Mouse (Mus musculus) mouse embryonic stem cell (cell line): ENCODE results near the gene Cib2.

Experiments used
- in situ Hi-C, 2 experiments: fragments of 300-500 bp; cut with MboI; formaldehyde crosslinking; loops; 1 replicate in 1 of 2; 3 replicates in 1 of 2; pipeline ENCODE4 v1.14.3; 2019 to 2020; ENCODE audit warnings: low sequenced_read_pairs in 2 of 2, low pct_unique_long_range_greater_than_20kb in 1 of 2, mixed read lengths in 1 of 2; ENCODE audit not compliant: unreplicated experiment in 1 of 2

Cib2 gene

GRCm38 (mm10) chr9:54552409-54552808, 7.6 kb downstream of the Cib2 start:
- in situ Hi-C loops: no loop called here

DNA sequence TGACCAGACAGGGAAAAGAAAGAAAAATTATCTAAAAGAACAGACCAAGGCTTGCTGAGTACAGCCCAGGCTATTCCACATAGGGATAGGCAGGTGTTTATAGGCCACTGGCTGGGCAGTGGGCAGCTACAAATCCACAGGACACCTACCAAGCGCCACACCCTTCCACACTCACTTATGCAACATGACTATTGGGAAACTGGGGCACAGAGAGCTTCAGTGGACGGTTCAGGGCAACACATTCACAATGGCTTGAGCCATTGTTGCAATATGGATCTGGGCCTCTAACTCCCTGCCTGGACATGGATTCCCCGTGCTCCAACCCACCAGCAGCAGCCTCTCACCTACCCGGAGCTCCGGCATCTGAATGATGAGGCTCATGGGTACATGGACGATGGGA, 10.6 kb downstream of the Cib2 start:
- in situ Hi-C loops: no loop called here

DNA sequence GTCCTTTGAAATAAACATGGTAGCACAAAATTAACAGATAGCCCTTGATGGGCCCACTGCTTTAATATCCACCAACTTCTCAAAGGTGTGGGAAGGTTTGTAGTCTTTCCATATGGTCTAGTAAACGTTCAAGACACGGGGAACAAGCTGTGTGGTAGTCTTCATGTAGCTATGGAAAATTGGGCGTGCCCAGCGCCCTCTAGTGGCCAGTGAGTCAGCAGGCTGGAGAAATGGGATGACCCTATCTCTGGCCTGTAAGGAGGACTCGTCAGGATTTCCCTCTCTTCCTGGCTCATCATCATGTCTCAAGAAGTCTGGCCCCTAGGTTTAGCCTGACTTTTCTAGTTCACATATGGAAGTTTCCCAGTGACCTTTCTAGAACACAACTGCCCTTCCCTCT, 12.5 kb downstream of the Cib2 start:
- in situ Hi-C loops: no loop called here

- in situ Hi-C loops: no loop called here
Measured at GRCm38 (mm10) chr9:54544954-54545315, 15.1 kb downstream of the Cib2 start.

GRCm38 (mm10) chr9:54544212-54544953, 15.6 kb downstream of the Cib2 start:
- in situ Hi-C loops: no loop called here

DNA sequence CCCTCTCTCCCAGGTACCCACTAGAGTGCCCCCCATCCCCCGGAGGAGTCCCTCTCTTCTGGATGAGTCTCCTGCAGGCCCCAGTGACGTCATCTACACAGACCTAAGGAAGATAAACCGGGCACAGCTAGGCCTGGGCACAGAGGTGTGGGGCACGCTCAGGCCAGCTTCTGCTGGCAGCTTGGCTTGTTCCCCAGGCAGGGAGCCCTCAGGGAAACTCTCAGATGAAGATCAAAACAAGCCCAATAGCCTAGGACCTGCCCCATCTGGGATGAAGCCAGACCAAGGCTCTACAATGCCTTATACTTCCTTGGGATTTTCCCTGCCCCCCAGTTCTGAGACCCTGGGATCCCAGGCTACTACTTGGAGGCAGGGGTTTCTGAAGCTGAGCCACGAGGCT, 19.2 kb downstream of the Cib2 start:
- in situ Hi-C loops: no loop called here

DNA sequence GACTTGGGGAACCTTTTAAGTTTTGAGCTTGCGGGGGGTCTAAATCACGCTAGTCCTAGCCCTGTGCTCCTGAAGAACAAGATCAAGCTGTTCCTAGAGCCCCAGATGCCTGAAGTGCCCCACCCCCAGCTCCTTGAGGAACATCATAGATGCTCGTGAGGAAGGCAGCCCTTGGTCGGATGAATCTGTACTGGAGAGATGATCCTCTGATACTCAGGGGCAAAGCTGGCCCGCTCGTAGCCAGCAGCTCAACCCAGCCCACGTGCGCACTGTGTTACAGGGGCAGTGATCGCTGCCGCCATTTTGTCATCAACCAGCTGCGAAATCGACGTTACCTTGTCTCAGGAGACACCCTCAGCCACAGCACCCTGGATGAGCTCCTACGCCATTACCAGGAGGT, 21.3 kb downstream of the Cib2 start, which contains the start of gene Sh2d7:
Gene Sh2d7, plus strand, starts transcription at position 301 of the 400 bp plus-strand sequence.
- in situ Hi-C loops: no loop called here

GRCm38 (mm10) chr9:54538244-54538643, 21.8 kb downstream of the Cib2 start:
- in situ Hi-C loops: no loop called here

DNA sequence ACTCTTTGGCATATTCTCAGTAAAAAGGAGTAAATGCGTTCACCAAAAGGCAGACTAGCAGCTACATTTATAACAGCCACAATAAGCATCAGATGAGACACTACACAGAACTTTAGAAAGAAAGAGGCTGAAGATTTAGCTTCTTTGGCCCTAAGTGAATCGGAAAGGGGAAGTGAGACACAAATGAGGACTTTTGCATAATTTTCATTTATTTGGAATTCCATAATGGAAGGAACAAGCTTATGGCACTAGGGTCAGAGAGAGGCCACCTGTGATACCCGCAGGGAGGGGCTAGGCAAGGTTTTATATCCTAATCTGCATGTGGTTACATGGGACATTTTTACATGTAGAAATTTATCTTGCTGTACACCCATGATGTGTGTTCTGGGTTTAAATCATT, 22.5 kb downstream of the Cib2 start:
- in situ Hi-C loops: no loop called here

DNA sequence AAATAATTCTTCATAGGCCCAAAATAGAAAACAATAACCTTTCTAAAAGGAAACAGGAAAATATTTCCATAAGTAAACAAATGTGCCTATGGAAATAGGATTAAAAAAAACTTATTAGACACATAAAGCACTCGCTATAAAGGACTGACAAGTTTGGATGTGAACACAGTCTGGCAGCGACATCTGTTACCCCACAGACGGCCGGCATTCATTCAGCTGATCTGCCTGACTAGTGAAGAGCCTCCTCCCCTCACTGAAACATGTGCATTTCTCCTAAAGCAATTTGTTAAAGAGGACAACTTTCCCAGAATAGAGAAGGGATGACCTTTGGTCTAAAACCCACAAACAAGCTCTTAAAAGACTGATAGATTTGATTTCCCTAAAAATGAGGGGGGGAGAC, 23.0 kb downstream of the Cib2 start:
- in situ Hi-C loops: no loop called here

- in situ Hi-C loops: no loop called here
Measured at GRCm38 (mm10) chr9:54536236-54536635, 23.8 kb downstream of the Cib2 start.

GRCm38 (mm10) chr9:54533975-54534374, 26.0 kb downstream of the Cib2 start:
- in situ Hi-C loops: no loop called here

DNA sequence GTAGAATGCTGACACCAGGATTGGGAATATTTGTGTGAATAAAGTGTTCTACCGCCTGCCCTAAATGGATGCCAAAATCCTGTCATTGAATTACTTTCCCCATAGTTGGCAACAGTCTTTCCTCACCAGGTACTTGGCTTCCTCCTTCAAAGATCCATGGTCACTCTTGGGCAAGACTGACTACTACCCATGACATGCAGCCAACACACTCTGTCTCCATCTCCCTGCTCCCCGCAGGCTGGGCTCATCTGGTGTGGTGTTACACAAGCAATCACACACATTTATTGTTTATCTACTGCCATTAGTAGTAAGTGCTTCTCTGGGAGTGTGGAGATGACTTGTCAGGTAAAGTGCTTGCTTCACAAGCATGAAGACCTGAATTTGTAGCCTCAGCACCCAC, 27.1 kb downstream of the Cib2 start:
- in situ Hi-C loops: no loop called here

GRCm38 (mm10) chr9:54531421-54531820, 28.6 kb downstream of the Cib2 start:
- in situ Hi-C loops: no loop called here

DNA sequence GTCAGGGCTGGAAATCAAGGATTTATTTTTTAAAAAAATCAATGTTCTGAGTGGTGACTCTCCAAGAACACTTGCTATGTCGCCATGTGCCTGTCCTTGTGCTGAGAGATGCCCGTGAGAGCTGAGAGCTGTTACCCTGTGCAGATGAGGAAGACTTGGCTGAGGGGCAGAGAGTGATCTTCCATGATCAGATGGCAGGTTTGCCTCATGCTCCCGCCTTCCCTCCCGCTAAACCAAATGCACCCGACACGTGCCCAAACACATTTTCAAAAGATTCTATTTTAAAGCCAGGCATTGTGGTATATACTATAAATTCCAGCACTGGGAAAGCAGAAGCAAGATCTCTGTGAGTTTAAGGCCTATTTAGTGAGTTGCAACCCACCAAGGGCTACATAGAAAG, 29.2 kb downstream of the Cib2 start:
- in situ Hi-C loops: no loop called here

DNA sequence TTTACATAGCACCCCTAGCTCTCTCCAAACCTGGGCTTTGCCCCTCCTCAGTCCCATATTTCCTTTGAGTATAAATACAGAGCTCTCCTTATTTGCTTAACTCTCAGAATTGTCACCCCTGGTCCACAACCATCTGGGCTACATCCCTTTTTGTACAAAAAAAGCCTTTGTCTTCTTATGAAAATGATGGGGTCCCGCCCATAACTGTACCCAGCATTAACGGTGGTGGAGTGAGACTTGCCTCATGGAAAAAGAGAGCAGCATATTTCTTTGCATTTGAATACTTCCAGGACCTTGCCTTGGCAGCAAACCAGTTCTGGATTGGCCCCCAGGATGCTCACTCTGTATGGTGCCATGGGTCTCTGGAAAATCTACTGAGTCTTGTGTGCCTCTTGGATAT, 30.1 kb downstream of the Cib2 start:
- in situ Hi-C loops: no loop called here

GRCm38 (mm10) chr9:54527694-54528093, 32.3 kb downstream of the Cib2 start:
- in situ Hi-C loops: no loop called here

- in situ Hi-C loops: no loop called here
Measured at GRCm38 (mm10) chr9:54520286-54520685, 39.7 kb downstream of the Cib2 start.

GRCm38 (mm10) chr9:54518921-54519320, 41.1 kb downstream of the Cib2 start:
- in situ Hi-C loops: no loop called here

- in situ Hi-C loops: no loop called here
Measured at GRCm38 (mm10) chr9:54515991-54516390, 44.0 kb downstream of the Cib2 start.

- in situ Hi-C loops: no loop called here
Measured at GRCm38 (mm10) chr9:54502873-54503272, 57.1 kb downstream of the Cib2 start.
